Mouse (Mus musculus): ENCODE results near the gene Fam131b.
A peak's percentile ranks its signal among the peaks of the same experiment; 100 is the strongest.

Fam131b gene

DNA sequence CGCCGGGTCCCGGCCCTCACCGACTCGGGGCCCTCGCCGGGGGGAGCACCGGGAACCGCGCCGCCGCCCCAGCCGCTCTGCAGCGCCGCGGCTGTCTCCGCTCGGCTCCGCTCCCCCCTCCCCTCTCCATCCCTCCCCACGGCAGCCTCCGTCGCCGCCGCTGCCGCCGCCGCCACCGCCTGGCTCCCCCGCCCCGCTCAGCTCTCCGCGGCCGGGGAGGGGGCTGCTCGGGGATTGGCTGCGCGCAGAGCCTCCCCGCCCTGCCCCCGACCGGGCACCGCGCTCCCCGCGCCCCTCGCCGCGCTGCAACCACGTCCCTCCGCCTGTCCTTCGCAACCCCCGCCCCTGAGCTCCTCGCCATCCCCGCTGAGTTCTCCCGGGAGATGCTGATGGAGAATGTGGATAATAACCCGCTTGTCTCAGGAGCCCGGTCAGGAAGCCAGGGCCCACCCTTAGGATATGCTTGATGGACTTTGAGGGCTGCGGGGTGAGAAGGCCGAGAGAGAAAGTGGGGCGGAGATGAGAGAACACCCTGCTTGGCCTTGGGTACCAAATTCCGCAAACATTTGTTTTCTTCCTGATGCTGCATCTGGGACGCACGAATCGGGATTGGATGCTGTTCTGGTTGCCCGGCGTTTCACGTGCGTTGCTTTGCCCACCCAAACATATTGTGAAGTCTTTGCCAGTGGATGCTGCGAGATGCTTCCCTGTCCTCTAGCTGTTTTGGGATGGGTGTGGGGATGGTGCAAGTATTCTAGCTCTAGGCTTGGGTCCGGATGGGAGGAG, at the start of gene Fam131b:
Gene Fam131b, minus strand, starts transcription at position 162 of the 786 bp plus-strand sequence.
- peak; percentile 22 for DNase-seq

DNA sequence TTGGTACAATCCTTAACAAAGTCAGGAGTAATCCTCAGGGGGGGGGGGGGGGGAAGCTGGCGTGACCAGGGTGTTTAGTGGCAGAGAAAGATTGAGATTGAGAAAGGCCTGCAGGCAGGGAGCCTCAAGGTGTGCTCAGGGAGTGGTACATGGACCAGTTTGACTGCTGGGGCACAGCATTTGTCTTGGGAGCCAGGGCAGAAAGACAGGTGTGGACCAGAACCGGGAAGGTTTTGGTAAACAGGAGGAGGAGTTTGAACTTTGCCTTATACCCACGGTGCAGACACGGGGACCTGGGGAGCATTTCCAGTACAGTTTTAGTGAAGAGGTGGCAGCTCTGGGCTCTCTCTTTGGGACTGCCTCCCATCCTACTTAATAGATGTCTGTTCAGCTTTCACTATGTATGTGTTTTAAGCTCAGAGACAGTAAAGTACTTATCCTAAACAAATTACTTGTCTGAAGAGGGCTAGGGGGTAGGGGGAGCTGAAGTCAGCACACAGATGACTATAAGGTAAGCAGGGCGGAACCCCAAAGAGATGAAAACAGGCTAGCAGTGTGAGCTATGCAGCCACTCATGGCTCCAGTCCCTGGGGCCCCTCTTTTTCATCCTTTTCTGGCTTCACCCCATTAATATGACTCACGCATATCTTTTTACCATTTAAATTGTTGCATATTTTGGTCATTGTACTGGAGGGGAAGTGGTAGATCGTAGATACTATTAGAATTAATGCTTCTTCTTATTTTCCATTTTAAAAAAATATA, 49.4 kb upstream of the Fam131b start:
- no peak for DNase-seq

DNA sequence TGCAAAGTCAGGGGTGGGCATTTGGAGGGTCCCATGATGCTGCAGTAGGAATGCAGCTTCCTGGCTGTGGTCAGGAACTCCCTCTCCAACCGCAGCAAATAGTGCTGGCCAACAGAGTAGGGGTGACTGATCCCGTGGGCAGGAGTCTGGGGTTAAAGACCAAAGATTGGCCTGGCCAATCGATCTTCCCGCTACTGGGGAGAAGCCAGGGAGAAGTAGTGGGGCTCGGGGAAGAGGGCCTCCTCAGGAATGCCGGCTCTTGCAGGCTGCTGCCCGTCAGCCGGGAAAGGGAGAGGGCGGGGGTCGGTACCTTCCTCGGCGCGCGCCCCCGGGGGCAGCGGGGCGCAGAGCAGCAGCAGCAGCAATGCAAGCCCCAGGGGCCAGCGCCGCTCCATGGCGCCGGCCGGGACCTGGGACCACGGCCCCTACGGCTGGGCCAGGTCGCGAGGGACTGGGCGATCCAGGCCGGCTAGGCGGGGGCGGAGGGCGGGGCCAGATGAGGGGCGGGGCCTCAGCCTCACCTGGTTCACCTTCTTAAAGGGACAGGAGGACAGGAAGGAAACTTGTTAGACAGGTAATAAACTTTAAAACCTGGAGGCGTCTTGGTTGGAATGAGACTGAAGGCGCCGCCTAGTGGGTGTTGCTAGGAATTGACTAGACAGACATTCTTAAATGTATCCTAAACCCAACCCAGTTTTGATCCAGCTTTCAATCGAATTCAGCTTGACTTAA, 48.5 kb upstream of the Fam131b start, which contains the start of gene Epha1:
Gene Epha1, minus strand, starts transcription at position 453 of the 732 bp plus-strand sequence.
- peak; percentile 72 for DNase-seq

DNA sequence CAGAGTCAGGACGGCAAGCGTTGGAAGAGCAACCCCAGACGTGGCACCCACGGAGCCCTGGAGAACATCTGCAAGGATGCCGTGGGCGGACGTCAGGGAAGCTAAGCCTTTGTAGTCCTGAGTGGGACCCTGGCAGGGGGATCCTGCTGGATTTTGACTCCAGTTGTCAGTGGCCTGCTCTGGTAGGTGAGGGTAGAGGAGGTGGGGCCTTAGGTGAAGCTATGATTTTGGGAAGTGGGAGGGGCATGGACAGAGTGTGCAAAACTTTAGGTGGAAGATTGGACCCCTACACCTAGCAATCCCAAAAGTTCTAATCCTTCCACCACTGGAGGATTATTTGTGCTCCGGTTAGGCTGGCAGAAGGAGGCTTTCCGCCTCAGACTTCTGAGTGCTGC, 48.0 kb upstream of the Fam131b start:
- no peak for DNase-seq

DNA sequence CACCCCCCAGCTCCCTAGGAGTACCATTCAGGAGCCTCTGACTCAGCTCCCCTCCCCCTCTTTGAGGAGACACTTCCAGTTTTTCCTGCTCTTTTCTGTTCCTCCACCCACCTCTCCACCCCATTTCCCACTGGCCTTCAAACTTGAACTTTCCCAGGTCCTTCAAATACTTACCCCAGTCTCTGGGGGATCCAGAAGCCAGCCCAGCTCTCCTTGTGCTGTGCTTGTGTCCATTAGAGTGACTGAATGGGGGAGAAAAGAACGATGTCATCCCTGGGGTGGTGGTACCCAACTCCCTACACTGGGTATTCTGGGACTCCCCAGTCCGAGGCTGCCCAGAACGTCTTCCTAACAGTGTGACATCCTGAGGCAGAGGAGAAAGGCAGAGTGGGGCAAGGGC, 47.6 kb upstream of the Fam131b start:
- DNase-seq: no peak

DNA sequence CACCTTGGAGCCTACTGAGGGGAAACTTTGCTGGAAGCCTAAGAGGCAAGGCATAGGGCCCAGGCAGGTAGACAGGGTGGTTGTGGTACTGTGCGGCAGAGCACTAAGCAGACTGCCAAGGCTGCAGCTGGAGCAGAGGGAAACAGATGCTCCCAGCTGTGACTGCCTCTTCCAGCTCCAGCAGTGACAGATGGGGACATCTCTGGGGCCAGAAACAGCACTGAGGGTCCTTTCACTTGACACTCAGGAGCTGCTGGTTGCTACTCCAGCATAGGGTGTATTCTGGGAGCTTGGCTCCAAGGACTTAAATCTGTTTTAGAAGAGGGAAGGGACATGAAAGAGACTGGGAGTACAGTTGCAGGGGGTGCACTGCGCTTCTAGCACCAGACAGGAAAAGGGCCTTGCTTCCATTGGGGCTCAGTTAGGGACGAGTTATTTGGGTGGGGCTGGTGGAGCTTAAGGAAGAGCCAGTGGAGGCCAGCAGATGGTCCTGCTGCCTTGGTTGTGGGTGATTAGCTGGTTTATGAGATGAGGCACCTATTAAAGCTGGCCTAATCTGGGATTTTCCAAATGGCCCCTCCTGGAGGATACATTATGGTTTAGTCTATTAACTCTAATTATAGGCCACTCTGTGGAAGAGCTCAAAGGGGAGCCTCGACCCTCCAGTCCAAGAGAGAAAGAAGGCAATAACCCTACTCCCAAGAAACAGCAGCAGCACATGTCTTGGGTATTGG, 46.4 kb upstream of the Fam131b start:
- DNase-seq: no peak

DNA sequence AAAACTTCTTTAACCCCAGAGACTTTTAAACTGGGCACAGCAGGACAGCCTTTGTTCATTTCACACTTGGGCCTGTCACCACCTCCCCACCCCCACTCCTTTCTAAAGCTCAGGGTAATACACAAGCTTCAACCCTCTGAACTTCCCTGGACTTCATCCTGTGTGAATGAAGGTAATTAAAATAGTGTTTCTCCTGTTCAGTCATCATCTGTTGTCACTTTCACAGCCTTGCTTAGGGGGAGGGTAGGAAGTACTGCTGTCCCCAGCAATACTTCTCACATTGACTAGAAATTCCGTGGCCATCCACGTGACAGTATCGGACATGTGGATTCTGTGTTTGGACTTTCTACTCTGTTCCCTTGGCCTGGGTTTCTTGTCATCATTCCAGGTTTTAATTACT, 45.4 kb upstream of the Fam131b start:
- DNase-seq: no peak

DNA sequence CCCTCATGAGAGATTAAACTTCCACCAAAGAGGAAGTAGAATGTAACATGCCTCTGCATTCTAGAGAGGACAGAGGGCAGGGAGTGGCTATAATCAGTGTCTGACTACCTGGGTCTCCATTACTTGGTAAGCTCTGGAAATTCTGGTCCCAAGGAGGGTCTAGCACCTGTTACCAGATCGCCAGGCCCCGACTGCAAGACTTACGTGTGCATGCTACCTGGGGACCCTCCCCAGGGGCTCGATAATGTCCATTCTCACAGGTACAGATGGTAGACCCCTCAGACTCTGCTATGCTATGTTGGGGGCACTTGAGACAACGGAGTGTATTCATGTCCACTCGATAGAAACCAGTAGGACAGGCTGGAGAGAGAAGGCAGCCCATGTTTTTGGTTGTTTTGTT, 40.8 kb upstream of the Fam131b start:
- DNase-seq: no peak

DNA sequence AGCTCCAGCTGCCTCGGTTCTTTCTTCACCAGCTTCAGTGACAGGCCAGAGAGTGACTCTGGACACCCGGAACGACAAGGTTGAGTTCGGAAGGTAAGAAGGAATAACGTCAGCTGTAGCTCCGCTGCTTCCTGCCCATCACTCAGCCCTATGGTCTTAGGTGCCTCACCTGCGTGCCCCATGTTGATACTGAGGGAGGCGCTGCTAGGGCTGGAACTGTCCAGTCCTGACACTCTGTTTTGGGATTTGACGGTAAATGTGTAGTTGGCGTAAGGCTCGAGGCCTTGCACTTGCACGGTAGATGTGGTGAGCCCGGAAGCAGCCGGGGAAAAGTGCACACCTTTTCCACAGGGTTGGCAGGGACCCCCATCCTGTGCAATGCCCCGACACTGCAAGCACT, 40.2 kb upstream of the Fam131b start:
- no peak for DNase-seq

DNA sequence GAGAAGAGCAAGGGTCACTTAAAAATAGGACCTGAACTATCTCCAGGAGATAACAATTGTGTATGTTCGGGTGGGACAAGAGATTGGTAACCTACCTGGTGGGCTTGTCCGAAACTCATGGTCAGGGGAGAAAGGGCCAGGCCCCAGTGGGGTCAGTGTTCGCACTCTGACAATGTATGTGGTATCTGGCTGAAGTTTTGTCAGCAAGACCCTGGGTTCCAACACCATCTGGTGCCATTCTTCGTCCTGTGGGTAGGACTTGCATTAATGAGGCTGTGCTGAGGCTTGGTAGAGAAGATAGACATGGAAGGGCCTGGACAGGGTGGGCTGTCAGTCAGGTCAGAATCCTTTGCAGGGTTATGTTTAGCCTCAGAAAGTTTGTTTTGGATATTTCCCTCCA, 39.6 kb upstream of the Fam131b start:
- no peak for DNase-seq

DNA sequence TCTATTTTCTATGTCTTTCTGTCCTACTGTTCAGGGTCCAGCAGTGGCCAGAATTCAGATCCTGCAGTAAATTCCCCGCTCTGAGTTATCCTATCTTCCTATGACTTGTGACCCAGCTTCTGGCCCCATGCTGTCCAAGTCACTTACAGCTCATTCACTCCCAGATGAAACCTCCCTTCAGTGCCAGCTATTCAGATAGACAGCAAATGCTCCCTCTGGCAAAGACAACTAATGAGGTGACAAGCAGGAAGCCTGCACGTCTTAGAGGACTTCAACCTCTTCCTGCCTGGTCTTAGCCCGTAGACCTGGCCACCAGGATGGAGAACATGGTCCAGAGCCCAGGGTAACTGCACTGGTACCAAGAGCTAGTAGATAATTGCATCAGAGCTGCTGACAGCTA, 38.5 kb upstream of the Fam131b start:
- no peak for DNase-seq

DNA sequence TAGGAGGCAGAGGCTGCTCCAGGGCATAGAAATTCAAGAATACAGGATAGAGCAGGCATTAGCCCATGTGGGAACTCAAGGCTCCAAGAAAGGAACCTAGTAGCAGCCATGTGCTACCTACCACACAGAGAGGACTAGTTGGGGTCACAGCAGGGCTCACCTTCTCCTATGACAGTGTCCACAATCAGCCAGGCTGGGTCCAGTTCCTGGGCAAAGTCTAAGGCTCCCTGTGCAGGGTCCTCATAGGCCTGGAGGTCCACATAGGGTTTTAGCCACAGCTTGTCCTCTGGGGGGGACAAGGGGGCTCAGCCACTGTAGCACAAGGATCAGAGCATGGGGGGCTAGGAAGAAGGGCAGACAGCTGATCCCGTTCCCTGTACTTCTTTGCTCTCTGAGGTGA, 38.1 kb upstream of the Fam131b start:
- DNase-seq: no peak

DNA sequence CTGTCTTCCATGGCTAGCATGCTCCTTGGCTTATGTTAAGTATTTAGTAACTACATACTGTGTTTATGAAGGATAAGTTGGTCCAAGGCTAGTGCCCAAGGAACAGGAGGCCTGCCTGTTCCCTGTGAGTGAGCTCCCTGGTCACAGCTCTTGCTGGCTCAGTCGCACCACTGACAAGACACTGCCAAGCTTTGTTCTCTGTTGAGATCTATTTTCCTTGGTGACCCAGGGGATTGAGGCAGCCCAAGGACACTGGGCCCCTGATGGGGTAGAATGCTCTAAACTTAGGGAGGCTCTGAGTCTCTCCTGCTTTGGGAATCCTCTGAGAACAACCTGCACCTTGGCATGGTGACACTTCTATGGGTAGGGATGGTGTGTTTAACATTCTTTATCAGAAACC, 37.6 kb upstream of the Fam131b start:
- no peak for DNase-seq

DNA sequence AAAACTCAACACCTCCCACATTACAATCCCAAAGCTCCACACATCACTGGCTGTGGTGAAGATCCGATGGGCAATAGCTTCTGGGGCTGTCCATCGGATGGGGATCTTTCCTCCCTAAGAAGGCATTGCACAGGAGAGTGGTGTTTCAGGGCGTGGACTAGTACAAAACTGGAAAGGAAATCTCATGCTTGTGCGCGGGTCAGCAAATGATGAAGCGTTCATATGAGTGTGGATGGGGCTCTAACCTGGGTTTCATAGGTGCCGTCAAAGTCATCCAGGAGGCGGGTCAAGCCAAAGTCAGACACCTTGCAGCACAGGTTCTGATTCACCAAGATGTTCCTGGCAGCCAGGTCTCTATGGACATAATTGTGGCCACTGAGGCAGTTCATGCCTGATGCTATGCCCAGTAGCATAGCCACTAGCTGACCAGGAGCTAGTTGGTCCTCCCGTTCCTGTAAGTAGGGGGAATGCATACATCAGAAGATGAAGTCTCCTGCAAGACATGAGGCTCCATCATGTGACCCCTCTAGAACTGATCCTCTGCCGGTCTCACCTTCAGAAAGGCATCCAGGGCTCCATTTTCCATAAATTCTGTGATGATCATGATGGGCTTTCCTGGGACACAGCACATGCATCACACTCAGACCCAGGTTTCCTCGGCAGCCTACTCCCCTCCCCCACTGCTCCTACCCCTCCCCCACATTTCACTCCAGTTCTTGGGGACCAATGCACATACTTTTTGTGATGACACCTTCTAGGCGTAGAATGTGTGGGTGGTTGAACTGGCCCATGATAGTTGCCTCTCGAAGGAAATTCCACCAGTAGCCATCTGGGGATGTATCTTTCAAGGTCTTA, 36.8 kb upstream of the Fam131b start:
- DNase-seq: no peak

DNA sequence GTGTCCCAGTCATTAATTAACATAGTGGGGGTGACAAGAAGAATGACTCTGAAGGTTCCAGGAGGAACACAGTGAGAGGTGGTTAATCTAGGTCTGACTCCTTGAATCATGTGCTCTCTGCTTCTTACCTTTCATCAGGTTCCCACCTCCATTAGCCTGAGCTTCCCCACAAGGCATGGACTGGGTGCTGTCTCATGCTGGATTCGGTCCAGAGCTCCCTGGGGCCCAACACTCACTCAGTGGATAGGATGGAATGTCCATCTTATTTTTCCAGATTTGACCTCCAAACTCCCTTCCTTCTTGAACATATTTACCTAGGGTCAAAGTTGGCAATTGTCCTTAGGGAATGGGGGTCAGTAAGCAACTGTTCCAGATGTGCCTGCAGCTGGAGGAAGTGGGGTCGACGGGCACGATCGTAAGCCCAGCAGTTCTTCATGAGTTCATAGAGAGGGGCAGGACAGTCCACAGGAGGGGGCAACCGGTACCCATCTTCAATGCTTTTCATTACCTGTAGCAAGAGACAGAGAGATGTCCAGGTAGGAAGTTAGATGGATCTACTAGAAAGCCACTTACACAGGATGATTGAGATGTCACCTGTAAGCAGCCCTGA, 35.9 kb upstream of the Fam131b start:
- DNase-seq: no peak

DNA sequence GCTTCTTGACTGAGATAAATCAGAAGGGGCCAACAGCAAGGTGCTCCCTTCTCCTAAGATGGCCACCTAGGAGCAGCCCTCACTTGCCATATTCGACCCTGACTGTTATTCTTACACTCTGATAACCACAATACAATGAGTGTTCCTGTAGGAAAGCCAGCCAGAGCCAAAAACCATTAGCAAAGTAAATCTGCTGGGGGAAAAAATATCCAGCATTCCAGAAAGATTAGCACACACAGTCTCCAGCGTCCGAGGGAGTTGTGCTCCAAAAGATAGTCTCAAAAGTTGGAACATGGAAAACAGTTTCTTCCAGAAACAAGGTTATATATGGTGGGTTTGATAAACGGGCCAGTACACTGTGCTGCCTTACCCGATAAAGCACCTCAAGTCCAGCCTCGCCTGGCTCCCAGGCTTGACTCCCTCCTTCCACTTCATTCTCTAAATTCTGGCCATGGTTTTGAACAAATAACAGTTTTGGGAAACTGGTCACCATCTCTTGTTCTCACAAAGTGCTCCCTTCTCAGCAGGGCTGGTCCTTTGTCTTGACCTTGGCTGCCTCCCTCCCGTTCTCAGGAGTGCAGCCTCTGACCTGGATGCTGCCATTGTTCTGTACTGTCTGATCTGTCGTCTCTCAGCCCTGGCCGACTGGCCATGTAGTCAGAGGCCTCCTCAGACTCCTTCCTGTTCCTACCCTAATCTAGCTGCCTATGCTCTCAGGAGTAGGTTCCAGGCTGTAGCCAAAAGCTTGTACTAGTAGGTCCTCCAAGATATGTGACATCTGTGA, 35.1 kb upstream of the Fam131b start:
- no peak for DNase-seq

DNA sequence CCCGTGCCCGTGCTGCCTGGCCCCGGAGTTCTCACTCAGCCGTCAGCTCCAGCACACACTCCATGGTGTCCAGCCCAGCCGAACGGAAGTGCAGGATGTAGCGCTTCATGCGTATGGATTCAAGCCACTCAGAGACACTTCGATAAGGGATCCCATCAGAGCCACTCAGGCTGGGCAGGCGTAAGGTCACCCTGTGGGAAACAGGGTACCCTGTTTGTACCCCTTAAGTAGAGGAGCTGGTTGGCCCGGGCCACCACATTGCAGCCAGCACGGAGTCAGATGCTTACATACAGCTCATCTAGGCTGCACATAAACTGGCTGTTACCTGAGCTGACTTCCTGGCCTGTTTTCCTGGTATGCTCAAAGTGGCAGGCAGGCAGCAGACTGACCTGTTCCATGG, 34.5 kb upstream of the Fam131b start:
- DNase-seq: no peak

DNA sequence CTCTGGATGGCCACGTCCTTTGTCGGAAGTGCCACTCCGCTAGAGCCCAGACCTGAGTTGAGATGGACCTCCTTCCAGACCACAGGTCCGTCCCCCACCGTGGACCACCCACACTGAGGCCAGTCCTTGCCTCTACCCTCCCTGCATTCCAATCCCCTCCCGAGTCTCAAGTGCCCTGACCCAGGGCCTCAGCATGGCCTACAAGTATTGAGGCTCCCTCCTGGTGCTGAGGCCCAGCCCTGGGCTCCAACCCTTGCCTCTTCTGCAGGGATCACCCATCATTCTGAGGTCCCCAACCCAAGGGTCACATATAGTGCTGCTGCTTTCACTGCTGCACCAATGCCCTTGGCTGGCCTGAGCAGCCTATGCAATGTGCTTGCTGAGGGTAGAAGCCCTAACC, 33.5 kb upstream of the Fam131b start:
- DNase-seq: no peak

DNA sequence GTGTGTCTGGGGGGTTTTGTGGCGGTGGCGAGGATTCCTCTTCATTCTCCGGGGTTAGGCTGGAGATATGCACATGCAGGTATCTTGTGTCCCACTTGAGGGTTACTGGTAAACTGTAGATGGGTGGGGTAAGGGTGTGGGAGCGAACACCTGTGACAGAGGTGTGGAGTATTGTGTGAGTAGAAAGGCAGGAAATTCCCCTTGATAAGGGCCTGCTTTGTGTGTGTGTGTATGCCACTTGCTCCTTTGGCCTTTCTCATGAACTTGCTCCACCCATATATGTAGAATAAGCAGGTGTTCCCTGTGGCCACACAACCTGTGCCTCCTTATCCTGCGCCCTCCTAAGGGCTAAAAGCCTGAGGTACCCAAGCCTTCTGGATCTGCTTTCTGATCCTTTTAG, 32.5 kb upstream of the Fam131b start:
- DNase-seq: no peak

DNA sequence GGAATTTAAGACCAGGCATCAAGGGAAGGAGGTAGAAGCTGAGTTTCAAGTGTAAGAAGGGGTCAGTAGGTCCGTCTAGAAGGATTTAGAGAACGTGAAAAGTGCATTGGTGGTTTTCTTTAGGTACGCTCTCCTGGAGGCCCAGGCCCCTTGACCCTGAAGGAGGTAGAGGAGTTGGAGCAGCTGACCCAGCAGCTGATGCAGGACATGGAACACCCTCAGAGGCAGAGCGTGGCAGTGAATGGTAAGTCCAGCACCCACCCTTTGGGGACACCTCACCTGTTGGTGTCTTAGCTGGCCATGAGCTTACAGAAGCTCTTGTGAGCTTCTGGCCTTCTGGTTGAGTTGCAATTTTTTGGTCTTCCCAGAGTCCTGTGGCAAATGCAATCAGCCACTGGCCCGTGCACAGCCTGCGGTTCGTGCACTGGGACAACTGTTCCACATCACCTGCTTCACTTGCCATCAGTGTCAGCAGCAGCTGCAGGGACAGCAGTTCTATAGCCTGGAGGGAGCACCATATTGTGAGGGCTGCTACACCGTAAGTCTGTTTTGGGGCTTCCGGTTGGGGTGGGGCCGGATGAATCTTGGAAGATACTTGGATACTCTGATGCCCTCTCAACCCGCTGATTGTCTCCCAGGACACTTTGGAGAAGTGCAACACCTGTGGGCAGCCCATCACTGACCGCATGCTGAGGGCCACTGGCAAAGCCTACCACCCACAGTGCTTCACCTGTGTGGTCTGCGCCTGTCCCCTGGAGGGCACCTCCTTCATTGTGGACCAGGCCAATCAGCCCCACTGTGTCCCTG, 31.6 kb upstream of the Fam131b start:
- no peak for DNase-seq
